Mouse (Mus musculus) heart, postnatal 14 days (tissue): Measurements from ENCODE around the gene Mmp28. TPM values are rescaled to one million over a fixed set of nuclear protein-coding genes. Genes with fewer than 3 reads are reported as not detected.
A peak's percentile ranks its signal among the peaks of the same experiment; 100 is the strongest.

Experiments used
- DNase-seq, 2 experiments: peaks; one replicate each; pipeline ENCODE4 v3.0.0; 2021 to 2022
- intact Hi-C: fragments of 180-260 bp; cut with DNase I; formaldehyde crosslinking; loops from one replicate; pipeline ENCODE4 v1.15.1; 2025
- total RNA-seq, 2 experiments: library from RNA; stranded (reverse); gene quantifications; 2 replicates each; pipeline ENCODE4 v1.2.3; 2021

The Mmp28 gene
- total RNA-seq, 2 experiments from 2014 or later, result 7.6 to 9.6 TPM

DNA sequence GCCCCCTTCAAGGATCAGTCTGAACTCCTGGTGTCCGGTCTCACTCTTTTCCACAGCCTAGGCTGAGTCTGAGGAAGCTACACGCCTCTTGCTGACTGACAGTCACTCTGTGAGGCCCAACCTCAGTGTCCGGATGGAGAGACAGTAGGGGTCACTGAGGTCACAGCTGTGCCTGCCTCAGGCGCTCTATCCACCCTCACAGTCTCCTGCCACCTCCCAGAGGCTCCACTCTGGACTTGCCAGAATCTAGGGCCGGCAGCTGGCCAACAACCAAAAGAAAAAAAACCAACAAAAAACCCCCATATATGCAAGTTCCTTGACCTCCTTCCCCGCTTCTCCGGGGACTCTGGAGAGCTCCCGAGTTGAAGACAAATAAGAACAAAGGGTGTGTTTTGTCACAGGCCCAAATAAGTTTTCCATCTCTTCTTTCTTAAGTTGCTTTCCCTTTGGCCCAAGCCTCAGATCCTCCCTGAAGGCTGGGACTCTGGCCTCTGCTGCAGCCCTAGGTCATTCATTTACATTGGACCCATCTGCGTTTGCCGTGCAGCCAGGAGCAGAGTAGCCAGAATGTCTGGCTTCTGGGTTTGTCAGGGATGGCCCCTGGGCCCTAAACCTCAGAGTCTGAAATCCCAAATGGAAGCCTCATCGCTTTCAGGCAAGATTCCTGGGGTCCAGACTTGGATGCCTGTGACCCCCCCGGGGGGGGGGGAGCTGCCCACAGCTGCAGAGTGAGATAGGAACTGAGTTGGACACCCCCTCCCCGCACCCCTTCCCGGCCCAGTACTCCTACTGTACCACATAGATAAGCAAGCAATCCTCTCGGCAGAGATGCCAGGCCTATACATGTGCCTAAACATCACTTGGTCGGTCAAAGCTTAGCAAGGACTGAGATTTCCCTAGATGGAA lies 14.6 kb downstream of the Mmp28 start:
- intact Hi-C loops, result no loop called here
- peak; percentile 60 for DNase-seq

DNA sequence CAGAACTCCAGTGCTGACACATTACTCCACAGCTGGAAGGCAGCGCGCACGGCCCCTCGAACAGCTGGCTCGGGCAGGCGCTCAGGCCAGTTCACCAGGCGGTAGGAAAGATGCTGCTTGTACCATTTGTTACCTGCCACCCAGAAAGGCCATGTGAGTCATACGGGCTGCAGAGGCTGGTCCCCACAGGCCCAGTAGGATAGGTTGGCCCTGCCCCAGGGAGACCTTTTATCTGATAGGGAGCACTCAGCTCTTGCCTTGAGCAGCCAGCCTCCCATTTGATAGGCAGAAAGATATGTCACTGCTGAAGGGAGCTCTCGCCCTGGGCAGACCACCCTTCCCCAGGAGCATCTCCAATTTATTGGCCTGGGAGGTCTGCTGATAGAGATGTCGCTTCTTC lies 15.3 kb downstream of the Mmp28 start:
- no peak for DNase-seq
- intact Hi-C loops, result no loop called here

DNA sequence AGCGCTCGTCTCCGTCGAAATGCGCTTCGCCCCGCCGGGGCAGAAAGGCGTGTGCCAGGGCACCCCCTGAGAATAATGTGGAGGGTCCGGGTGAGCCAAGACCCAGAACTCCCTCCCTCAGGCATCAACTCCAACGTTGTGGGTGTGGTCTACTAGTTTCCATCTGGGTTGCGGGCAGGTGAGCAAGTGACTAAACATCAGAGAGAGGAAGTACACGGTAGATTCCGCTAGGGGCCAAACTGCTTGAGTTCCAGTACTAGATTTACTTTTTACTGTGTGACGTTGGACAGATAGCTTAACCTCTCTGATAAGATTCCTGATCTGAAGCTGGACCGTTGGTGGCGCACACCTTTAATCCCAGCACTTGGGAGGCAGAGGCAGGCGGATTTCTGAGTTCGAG lies 17.9 kb downstream of the Mmp28 start:
- intact Hi-C loops, result no loop called here
- DNase-seq, result no peak

DNA sequence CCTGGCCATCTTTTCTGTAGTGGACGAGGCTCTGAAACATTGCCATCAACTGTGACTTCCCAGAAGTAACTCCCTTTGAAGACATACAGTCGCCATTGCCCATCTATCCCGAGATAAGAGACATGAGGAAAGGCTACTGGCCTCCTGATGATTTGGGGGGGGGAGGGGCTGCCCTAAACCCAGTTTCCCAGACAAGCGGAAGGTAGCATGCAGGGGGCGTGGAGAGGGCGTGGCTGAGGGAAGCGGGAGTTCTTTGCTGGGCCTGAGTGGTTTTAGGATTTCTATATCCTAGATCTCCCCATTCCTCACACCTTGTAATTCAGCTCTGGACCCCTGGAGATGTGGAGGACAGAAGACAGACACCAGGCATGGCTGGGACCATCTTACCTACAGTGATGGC lies 19.0 kb downstream of the Mmp28 start:
- intact Hi-C loops, result loop anchor here (1.0 to 5.0 kb wide), 3 partner anchors 28 to 293 kb away; no protein-coding TSS in a partner anchor
- DNase-seq, result no peak

DNA sequence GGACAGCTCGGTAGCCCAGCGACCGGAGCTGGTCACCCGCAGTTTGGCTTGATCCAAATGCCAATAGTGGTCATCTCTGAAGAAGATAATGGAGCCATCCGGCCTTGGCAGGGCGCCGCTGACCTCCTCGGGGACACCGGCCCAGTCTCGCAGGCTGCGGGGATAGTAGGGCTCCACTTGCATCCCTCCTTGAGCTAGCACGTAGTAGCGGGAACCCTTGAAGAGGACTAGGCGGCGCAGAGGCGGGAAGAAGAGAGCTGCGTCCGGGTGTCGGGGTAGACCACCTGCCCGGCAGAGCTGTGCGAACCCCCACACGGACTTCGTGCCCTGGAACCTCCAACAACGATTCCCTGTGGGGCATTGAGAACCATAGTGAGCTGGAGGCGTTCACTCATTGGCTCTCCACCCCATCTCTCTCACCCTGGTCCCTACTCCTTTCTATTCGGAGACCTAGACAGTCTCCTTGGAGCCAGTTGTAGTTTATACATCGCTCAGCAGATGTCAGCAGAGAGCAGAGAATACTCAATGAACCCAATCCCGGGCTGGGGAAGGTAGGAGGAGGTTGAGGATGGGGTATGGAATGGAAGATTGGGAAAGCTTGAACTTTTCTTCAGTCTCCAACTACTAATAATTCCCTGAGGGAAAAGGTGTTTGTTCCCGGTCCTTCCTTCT lies 20.1 kb downstream of the Mmp28 start:
- intact Hi-C loops, result loop anchor here (1.0 to 5.0 kb wide), 3 partner anchors 30 to 295 kb away; no protein-coding TSS in a partner anchor
- DNase-seq, result peak; percentile 80 to 89

DNA sequence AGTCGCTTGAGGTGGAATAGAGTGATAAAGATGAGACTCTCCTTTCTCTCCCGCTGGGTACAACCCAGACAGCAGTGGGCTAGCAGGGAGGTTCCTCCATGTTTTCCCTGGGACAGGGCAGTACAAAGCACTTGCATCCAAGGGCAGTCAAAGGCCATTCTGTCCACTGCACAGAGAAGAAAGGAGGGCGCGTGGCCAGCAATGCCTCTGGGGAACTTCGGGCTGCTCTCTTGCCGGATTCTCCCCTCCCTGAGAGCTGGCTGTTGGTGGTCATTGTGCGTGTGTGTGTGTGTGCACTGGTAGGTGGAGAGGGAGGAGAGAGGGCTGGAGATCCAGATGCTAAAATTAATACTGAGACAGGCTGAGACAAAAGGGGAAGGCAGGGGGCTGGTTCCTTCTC lies 21.6 kb downstream of the Mmp28 start:
- intact Hi-C loops, result loop anchor here (5.0 kb wide), 2 partner anchors 191 to 296 kb away; no protein-coding TSS in a partner anchor
- DNase-seq, result peak; percentile 77 to 80

DNA sequence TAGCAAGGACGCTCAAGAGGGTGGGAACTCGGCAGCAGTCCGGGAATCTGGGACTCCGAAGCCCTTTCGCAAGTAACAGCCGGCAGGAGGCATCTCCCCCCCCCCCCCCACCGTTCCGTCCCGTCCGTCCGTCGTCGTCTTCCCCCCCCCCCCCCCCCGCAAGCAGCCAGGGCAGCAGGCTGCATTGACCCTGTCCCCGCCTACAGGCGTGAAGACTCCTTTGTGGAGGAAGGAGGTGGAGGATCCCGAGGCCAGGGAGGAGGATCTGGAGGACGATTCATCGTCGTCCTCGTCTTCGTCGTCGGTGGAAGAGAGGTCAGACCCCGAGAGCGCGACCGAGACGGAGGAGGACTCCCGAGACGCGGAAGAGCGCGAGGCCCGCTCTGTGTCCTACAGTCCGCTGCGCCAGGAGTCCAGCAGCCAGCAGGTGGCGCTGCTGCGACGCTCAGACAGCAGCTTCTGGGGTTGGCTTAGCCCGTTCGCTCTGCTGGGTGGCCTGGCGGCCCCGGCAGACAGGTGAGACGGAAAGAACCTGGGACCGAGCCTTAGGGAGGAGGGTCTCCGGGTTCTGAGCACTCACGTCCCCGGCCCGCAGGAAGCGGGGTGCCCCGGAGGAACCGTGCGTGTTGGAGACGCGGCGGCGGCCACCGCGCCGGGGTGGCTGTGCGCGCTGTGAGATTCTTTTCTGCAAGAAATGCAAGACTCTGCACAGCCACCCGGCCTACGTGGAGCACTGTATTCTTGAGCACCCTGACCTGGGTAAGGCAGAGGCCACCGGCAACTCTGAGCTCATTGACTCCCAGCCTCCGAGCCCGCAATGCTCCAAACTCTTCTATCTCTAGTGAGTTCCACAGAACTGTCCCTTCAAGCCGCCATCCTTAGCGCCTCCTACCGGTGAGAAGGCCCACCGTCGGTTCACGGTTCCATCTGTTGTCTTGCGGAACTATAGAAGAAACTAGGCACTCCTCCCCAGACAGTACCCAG lies 22.5 kb downstream of the Mmp28 start:
- peak; percentile 91 to 92 for DNase-seq
- intact Hi-C loops, result loop anchor here (5.0 kb wide), 2 partner anchors 192 to 297 kb away; no protein-coding TSS in a partner anchor

DNA sequence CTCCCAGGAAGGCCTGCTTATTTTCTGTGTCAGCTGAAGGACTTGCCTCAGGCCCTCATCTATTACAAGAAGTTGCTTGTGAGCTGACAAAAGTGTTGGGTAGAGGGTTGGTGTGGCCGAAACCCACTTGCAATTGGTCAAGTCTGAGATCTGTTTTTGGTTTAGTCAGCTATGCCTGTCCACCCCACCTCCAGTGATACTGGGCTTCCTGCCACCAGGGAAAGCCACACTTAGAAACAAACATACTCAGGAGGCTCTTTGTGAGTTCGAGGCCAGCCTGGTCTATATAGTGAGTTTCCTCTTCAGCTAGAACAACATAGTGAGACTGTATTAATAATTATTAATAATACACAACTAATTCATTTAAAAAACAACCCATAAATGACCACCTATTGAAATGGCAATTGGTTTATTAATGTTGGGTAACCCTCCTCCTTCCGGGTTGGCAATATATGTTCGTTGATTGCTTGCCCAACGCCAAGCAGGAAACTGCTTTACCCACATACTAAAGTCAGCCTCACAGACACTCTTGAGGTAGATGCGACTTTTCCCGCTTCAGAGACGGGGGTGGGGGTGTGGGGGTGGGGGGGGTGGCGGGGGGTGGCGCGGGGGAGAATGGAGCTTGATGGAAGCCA lies 23.3 kb downstream of the Mmp28 start:
- DNase-seq, result no peak
- intact Hi-C loops, result loop anchor here (5.0 kb wide), 2 partner anchors 193 to 298 kb away; no protein-coding TSS in a partner anchor

DNA sequence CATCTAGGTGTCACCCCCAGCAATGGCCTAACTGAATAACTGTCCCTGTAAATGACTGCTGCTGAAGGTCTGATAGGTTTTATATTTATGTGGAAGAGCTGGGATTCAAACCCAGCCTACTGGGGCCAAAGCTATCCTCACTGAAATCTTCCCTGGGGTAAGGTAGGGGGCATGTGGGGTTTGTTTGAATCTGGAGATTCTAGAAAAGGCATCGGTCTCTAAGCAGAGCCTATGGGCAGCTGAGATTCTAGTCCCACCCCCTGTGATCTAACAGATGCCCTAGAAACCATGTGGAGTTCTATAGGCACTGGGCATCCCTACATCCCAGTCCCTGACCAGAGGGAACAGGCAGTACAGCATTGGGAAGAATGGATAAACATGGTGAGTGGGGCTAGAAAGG lies 25.5 kb downstream of the Mmp28 start, which contains the start of gene 1700020L24Rik:
TSS of gene 1700020L24Rik (plus strand) at position 301 of the 400 bp plus-strand sequence.
- intact Hi-C loops, result no loop called here

DNA sequence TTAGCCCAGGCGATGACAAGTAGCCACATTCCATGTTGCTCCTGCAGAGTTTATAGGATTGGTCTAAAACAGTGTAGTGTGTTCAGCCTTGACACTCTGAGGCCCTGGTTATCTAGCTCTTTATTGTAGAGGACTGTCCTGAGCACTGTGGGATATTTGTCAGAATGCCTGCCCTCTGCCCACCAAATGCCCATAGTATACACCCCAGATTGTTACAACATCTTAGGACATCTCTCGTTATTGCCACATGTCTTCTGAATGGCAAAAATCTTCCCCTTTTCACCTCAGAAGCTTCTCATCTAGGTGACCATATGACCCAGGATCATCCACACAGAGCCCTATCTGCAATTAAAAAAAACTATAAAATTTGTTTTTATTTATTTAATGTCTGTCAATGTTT lies 30.3 kb downstream of the Mmp28 start:
- intact Hi-C loops, result no loop called here
- DNase-seq, result no peak

More for the DNA sequence above, 25.5 kb downstream of the Mmp28 start, which contains the start of gene 1700020L24Rik:
- DNase-seq, result no peak

DNA sequence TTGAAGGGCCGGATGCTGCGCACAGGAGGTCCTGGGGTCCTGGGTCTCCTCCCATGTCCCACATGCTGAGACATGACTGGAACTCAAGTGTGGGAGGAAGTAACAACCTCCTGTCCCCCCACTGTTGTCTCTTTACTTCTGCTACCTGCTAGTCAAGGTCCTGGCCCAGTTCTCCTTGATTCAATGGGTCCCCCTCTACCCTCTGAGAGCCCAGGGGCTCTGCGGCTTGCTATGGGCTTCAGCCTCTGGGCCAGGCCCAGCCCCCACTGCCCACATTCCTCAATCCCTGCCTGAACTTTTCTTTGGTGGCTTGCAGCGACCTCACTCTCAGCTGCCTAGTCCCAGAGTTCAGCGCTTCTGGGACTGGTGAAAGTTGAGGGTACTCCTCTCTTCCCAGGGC lies 33.5 kb downstream of the Mmp28 start, which contains the start of gene Gas2l2:
TSS of gene Gas2l2 (minus strand) at position 101 of the 400 bp plus-strand sequence.
- no peak for DNase-seq
- intact Hi-C loops, result no loop called here

DNA sequence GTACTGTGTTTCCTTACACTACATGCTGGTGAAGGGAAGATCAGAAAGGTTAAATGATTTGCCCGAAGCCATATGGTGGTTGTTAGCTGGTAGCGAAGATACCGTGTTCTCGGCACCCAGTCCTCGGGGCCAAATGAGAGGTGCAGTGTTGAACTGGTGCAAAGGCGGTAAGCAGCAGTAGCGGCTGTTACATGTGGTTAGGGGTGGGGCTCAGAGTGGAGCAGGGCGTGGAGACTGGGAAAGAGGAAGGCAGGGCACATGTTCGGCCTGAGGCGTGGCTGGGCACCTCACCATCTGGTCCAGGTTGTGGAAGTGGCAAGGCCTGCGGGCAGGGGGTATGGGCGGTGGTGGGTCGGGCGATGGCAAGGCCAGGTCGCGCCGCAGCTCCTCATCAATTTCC lies 35.9 kb downstream of the Mmp28 start:
- DNase-seq, result no peak

DNA sequence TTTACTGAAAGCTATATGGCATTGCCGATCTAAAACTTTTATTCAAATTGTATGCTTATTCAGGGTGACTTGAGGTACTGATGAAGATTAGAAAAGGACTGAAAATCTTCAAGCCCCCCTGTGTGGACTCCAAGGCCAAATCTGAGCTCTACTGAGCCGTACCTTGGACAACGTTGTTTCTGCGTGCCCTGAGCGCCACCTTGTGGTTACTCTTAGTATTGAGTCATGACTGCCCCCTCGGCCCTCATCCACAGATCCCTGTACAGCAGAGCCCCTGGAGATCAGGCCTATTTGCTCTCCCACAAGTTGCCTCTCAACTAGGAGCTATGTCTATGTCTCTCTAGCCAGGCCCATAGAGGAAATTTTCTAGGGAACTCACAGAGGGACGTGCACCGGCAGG lies 38.2 kb downstream of the Mmp28 start:
- intact Hi-C loops, result loop anchor here (1.0 to 2.0 kb wide), 2 partner anchors 67 to 98 kb away; no protein-coding TSS in a partner anchor
- peak; percentile 73 to 85 for DNase-seq

More for the DNA sequence above, 35.9 kb downstream of the Mmp28 start:
- intact Hi-C loops, result no loop called here

DNA sequence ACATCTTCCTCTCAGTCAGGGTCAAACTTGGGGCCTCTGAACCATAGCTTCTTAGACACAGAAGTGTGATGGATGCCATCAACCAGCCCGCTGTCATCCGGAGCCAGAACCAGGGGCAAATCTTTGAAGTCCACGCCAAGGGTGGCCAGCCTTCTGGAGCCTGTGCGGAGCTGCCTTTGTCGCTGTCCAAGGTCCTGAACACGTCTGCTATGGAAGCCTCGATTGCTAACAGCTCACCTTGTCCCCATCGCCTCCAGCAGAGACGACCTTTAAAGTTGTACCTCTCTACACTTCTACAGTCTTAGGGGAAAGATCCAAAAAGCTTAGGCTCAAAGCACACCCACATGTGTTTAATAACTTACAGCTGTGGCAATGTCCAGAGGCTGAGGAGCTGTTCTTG lies 41.6 kb downstream of the Mmp28 start:
- intact Hi-C loops, result no loop called here
- peak; percentile 80 to 86 for DNase-seq

DNA sequence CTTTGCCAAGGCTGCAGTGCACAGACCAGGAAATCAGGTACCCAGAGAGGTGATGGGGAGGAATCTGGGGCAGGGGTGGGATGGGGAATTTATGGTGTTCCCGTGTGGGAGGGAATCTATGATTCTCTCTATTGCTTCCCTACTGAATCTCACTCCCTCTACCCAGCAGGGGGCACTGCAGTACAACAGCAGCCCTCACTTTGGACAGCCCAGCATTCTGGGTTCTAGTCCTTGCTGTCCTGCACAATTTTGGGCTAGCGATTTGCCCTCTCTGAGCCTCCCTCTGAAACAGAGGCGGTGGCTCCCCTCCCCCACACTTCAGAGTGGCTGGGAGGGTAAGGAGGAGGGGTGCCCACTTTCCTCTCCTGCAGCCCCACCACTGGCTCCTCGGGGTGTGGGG lies 42.5 kb downstream of the Mmp28 start:
- intact Hi-C loops, result no loop called here
- no peak for DNase-seq

DNA sequence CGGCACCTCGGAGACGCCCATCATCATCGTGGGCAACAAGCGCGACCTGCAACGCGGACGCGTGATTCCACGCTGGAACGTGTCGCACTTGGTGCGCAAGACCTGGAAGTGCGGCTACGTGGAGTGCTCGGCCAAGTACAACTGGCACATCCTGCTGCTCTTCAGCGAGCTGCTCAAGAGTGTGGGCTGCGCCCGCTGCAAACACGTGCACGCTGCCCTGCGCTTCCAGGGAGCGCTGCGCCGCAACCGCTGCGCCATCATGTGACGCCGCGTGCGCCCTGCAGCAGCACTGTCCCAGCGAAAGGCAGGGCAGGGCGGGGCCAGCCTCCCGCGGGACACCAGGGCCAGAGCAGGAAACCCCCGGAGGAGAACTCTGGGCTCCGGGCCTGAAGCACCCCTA lies 44.3 kb downstream of the Mmp28 start:
- intact Hi-C loops, result no loop called here
- DNase-seq, result no peak

DNA sequence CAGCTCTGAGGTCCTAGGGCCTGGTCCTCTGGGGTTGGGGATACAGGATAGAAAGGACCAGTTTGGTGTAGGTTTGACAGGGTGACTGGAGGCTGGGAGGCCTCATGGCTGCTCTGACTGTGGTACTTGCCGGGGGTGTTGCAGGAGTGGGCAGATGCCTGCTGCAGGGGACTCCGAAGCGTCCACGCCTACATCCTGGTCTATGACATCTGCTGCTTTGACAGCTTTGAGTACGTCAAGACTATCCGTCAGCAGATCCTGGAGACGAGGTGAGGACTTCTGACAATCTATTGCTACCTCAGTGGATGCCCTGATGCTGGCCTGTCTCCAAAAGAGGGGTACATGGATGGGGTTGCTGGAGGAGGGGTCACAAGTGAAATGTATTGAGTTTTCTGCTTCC lies 45.2 kb downstream of the Mmp28 start:
- intact Hi-C loops, result no loop called here
- DNase-seq, result no peak

DNA sequence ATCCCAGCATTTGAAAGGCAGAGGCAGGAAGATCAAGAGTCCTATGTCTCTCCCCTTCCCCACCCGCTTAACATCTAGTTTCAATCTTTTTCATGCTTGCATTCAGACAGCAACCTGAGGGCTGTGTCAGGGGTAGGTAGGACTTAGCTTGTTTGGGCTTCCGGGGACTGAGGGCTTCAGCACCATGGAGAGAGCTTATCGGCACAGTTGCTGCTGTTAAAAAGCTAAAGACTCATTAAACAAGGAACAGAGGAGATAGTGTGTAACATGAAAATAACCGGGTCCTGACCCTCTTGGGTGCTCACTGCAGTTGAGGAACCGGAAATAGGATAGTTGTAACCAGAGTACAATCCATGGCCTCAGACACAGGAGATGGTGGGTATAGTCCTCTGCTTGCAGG lies 45.8 kb downstream of the Mmp28 start:
- intact Hi-C loops, result no loop called here

DNA sequence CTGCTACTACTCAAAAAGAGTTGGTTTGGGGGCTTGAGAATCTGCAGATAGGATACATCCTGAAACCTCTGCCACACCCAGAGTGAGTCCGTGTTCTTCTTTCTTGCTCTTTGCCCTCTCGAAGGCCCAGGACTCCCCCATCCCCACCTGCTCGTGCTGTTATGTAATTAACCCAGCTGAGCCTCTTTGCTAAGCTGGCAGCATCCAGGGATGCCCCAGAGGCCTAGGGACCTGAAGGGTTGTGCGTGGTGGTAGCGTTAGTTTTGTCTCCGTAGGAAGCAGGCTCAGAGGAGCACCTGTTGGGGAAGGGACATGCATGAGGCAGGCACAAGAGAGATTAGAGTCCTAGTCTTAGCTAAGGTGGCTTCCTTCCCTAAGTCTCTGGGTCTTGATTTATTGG lies 52.4 kb downstream of the Mmp28 start:
- intact Hi-C loops, result no loop called here
- DNase-seq, result no peak

More for the DNA sequence above, 45.8 kb downstream of the Mmp28 start:
- DNase-seq, result peak; percentile 71 to 73
